Mouse (Mus musculus) C2C12 (cell line): ENCODE data around the gene Cipc. TPM values are rescaled to one million over a fixed set of nuclear protein-coding genes. Genes with fewer than 3 reads are reported as not detected.

Experiments used
- H3K27me3 ChIP-seq: one replicate; pipeline ENCODE4 v1.6.1; 2011; ENCODE audit not compliant: control insufficient read depth, insufficient read depth, insufficient read length
- H3K36me3 ChIP-seq: one replicate; pipeline ENCODE4 v1.6.1; 2011; ENCODE audit not compliant: control insufficient read depth, insufficient read depth
- H3K4me3 ChIP-seq: one replicate; pipeline ENCODE4 v1.5.1; 2011; ENCODE audit warnings: mild to moderate bottlenecking, control low read depth; ENCODE audit not compliant: poor library complexity, insufficient read depth, severe bottlenecking
- H3K79me2 ChIP-seq: one replicate; pipeline ENCODE4 v1.6.1; 2011; ENCODE audit not compliant: control insufficient read depth, insufficient read depth
- H3K79me3 ChIP-seq: one replicate; pipeline ENCODE4 v1.6.1; 2011; ENCODE audit warnings: low read depth, control low read depth
- H3ac ChIP-seq: one replicate; pipeline ENCODE3; 2011; ENCODE audit warnings: low read depth; ENCODE audit not compliant: control insufficient read depth, insufficient read length
- CEBPB ChIP-seq: IDR thresholded peaks from one replicate; pipeline ENCODE4 v1.6.1; 2011; ENCODE audit warnings: low read depth, mild to moderate bottlenecking, control low read depth, moderate library complexity
- CTCF ChIP-seq: IDR thresholded peaks from one replicate; pipeline ENCODE4 v1.5.1; 2011; ENCODE audit not compliant: control insufficient read depth, insufficient read depth, insufficient read length
- FOSL1 ChIP-seq: IDR thresholded peaks from one replicate; pipeline ENCODE4 v1.8.0; 2011; ENCODE audit warnings: mild to moderate bottlenecking, low read length; ENCODE audit not compliant: poor library complexity, insufficient read depth, severe bottlenecking
- MAX ChIP-seq: IDR thresholded peaks from one replicate; pipeline ENCODE4 v1.6.1; 2011; ENCODE audit warnings: mild to moderate bottlenecking, control low read depth
- MYOD1 ChIP-seq: IDR thresholded peaks from one replicate; pipeline ENCODE4 v1.6.1; 2011; ENCODE audit warnings: low read depth; ENCODE audit not compliant: control insufficient read depth, insufficient read length
- MYOG ChIP-seq: IDR thresholded peaks from one replicate; pipeline ENCODE4 v1.6.1; 2011; ENCODE audit not compliant: control insufficient read depth, insufficient read length; ENCODE audit errors: extremely low read depth
- USF1 ChIP-seq: IDR thresholded peaks from one replicate; pipeline ENCODE4 v1.6.1; 2011; ENCODE audit warnings: low read depth, mild to moderate bottlenecking, control low read depth, moderate library complexity
- polyA plus RNA-seq: library from polyadenylated mRNA; unstranded; fragments of >200 nt; fragmentation: generic; extraction: Trizol; gene quantifications from one replicate; pipeline ENCODE4 v1.2.1, GENCODE M21; 2012; ENCODE audit warnings: missing spikeins

Gene Cipc
- polyA plus RNA-seq, 1 experiment = 12.0 TPM

DNA sequence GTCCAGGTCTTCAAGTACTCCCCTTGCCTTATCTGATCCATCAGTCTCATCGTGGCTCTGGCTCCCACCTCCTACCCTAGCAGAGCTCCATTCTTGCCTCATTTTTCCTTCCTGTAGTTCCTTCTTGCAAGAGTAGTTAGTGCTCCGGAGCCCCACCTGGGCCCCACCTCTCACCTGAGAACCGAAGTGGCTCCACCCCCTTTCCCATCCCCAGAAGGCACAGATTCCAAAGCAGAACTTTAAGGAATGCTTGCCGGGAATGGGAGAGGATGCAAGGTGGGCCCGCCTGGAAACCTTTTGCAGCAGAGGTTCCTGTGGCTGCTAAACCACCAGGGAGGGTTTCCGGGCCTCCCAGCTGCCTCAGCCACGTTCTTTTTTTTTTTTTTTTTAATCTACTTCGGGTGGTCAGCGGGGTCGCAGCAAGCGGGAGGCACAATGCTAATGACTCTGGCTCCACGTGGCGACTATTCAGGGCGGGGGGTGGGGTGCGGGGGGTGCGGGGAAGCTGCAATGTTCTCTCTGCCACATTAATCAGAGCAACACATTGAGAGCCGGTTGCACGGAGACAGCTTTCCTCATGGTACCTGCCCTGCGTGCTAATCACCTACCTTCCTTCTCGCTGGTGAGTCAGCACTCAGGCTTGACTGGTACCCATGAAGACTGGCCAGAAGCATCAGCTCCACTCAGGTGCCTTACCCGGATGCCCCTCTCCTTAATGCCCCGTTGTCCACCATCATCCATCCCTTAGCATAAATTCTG lies 34.3 kb upstream of the Cipc start:
- H3K36me3 ChIP-seq = no peaks in the 10 kb centered on the region
- H3K79me3 ChIP-seq = no peaks in the 10 kb centered on the region
- no peak overlapping the region for H3ac ChIP-seq
- H3K4me3 ChIP-seq = no peak overlapping the region
- TF ChIP-seq MAX (no peak), USF1 (no peak), CEBPB (no peak), MYOG (no peak), FOSL1 (no peak), CTCF (no peak), MYOD1 (no peak)
- H3K79me2 ChIP-seq = no peaks in the 10 kb centered on the region
- H3K27me3 ChIP-seq = no peaks in the 10 kb centered on the region

GRCm38 (mm10) chr12:86914351-86914750 lies 32.5 kb upstream of the Cipc start:
- H3K27me3 ChIP-seq = no peaks in the 10 kb centered on the region
- H3K79me2 ChIP-seq = no peaks in the 10 kb centered on the region
- H3K79me3 ChIP-seq = no peaks in the 10 kb centered on the region
- no peak for TF ChIP-seq USF1
- no peak for TF ChIP-seq MYOG
- H3K36me3 ChIP-seq = no peaks in the 10 kb centered on the region
- H3K4me3 ChIP-seq = no peak overlapping the region
- no peak overlapping the region for H3ac ChIP-seq

DNA sequence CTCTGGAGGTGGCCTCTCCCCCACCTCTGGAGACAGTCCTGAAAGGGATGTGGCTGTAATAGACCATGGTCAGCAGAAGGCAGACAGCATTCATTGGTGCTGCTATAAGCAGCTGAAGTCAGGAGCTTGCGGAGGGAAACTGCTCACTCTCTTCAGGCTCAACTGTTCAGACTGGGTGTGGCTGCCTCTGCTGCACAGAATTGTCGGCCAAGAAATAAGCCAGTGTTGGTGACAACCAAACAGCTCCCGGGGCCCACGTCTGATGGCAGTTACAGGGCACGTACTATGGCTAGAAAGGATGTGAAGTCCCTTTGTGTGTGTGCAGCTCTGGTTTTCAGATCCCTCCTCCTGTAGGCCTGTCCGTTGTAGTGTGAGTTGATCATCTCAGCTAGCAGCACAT lies 32.1 kb upstream of the Cipc start:
- no peaks in the 10 kb centered on the region for H3K36me3 ChIP-seq
- H3K79me3 ChIP-seq = no peaks in the 10 kb centered on the region
- H3ac ChIP-seq = no peak overlapping the region
- TF ChIP-seq CEBPB (no peak), USF1 (no peak)
- no peaks in the 10 kb centered on the region for H3K27me3 ChIP-seq
- no peaks in the 10 kb centered on the region for H3K79me2 ChIP-seq
- no peak overlapping the region for H3K4me3 ChIP-seq

GRCm38 (mm10) chr12:86915617-86916016 lies 31.2 kb upstream of the Cipc start:
- H3K4me3 ChIP-seq = no peak overlapping the region
- no peak overlapping the region for H3ac ChIP-seq
- H3K79me2 ChIP-seq = no peaks in the 10 kb centered on the region
- H3K36me3 ChIP-seq = no peaks in the 10 kb centered on the region
- H3K27me3 ChIP-seq = no peaks in the 10 kb centered on the region
- TF ChIP-seq CTCF (no peak), FOSL1 (no peak), MAX (no peak), USF1 (no peak), CEBPB (no peak), MYOD1 (no peak), MYOG (no peak)
- no peaks in the 10 kb centered on the region for H3K79me3 ChIP-seq

- no peak overlapping the region for H3ac ChIP-seq
- no peaks in the 10 kb centered on the region for H3K27me3 ChIP-seq
- H3K79me3 ChIP-seq = no peaks in the 10 kb centered on the region
- TF ChIP-seq USF1 (no peak), MYOD1 (no peak), CTCF (no peak)
- H3K36me3 ChIP-seq = no peaks in the 10 kb centered on the region
- H3K79me2 ChIP-seq = no peaks in the 10 kb centered on the region
- no peak overlapping the region for H3K4me3 ChIP-seq
Observed at GRCm38 (mm10) chr12:86916796-86917573, 29.9 kb upstream of the Cipc start.

DNA sequence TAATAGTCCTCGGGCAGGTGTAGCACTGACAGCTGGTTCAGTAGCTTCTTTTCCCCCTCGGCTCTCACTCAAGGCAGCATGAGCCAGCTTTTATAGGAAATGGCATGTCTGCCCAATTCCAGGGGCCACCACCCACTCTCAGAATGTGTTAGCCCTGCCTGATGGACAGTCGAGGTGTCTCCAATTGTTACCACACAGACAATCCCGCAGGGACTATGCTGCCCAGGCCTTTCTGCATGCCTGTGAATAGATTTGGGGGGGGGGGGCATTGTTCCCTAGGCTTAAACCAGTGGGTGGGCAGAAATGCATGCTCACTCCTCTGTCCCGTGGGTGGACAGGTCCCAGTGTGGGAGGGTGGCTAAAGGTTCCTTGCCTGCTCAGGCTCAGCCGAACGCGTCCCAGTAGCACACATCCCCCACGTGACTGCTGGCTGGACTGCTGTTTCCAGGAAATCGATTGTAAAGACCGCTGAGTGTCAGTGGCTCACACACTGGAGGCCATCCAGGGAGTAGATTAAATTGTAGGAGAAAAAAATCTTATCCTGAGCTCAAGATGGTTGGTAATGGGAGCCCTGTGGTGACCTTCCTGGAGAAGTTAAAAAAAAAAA lies 28.4 kb upstream of the Cipc start:
- H3K4me3 ChIP-seq = no peak overlapping the region
- no peak overlapping the region for H3ac ChIP-seq
- H3K79me2 ChIP-seq = no peaks in the 10 kb centered on the region
- no peaks in the 10 kb centered on the region for H3K36me3 ChIP-seq
- TF ChIP-seq FOSL1 (no peak), CTCF (no peak), MYOG (no peak), USF1 (no peak), MAX (no peak), MYOD1 (no peak), CEBPB (no peak)
- H3K27me3 ChIP-seq = no peaks in the 10 kb centered on the region
- no peaks in the 10 kb centered on the region for H3K79me3 ChIP-seq
